Mouse (Mus musculus) cerebellum, adult 9-11 months (tissue): ENCODE results near the gene Hrh2.

Experiments
- DNase-seq: peaks from one replicate; pipeline ENCODE4 v3.0.0; 2022

Gene Hrh2

DNA sequence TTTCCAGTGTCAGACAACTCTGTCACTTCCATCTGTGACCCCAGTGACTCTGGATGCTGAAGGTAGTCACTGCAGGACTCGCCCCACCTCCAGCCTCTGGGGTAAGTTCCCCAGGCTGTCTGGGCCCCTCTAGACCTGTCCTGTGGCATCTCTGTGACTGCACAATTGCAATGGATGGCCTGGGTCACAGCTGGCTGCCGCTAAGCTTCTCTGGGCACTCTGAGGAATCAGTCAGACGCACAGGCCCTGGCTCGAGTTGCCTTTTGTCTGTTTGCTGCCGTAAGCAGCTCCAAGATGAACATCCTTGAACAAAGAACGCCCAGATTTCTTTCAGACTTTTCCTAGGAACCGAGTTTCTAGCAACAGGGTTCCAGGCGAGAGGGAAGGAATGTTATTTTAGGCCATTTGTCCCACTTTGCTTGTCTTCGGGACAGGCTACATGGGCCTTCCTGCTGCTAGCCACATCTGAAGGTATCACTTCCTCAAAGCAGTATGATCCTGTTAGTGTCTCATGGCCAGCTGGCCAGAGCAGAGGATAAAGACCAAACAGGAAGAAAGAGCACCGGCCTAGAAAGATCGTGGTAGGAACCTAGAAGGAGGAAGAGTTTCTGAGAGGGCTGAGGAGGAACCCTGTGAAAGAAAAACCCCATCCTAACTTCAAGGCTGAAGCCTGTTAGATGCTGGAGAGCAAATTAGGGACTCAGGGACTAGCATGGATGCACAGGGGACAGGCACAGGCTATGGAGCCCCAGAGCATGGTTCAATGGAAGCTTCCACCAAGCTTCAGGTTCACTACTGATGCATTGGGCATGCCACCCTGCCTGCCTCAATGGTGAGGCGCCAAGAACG is 31.2 kb downstream of the Hrh2 start:
- DNase-seq = no peak

DNA sequence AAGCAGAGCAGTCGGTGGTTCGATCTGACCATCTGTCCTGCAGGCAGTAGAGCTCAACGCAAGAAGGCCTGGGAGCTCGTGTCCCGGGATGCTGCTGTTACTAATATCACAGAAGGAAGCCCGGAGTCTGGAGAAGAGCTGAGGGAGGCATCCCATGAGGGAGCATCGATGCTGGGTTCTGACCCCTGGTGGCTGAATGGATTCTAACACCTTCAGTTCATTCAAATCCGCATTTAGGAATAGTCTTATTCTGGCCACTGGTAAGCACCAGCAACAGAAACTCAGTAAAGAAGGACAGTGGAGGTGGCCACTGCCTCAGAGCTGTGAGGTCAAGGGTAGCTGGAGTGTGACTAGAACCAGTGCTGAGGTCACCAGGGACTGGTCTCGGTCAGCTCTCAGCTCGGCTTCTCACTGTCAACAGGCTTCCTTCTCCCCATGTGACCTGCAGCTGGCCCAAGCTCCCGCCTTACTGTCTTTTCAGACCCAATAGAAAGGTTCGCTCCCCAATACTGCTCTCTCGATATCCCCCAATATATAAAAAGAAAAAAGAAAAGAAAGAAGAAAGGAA is 36.1 kb downstream of the Hrh2 start:
- peak; percentile 41 for DNase-seq

DNA sequence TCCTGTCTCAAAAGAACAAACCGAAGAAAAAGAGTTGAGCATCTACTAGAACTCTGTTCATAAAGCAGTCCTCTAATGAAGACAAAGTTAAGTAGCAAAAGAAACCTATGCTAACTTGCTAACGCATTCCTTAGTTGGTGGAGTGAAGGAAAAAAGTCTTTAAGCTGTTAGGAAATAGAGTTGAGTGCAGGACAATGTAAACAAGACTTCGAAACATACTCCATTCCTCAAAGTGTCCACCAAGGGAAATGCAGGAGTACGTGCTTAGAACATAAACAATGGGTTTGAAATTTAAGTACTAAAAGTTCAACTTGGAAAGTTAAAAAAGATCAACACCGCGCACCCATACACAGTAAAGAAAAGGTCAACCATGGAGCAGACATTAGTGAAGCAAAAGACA is 38.2 kb downstream of the Hrh2 start:
- DNase-seq = no peak

DNA sequence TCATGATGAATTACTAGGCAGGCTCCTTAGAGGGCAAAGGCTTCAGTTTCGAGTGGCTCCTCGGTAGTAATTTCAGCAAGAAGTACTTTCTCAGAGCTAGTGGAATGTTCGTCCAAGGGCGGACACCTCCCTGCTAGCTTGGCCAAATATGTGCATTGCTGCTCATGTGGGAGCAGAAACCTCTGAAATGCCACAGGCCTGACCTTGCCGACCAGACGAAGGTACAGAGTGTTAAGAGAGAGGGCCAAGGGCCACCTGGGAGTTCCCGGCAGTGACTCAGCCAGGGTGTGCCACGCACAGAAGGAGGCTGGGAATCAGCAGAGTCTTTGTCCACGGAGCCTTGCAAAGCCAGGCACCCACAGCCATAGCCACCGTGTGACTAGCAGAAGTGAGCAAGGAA is 39.9 kb downstream of the Hrh2 start:
- DNase-seq = no peak

DNA sequence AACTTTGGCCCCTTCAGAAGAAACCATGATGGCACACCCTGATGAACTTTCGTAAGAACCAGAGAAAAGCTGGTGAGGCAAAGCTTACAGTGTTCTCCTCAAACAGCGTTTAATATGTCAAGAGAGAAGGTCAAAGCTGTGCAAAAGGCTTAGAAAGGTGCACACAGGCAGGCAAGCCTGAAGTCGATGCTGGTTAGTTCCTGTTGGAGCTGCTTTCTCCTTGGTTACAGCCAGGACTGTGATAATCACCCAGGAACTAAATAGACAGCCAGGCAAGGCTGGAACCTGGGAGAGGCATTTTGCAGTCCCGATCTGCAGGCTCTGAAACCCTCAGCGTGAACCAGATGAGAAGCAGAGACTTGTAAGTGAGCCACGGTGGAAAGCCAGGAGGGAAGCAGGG is 45.6 kb downstream of the Hrh2 start:
- no peak for DNase-seq

DNA sequence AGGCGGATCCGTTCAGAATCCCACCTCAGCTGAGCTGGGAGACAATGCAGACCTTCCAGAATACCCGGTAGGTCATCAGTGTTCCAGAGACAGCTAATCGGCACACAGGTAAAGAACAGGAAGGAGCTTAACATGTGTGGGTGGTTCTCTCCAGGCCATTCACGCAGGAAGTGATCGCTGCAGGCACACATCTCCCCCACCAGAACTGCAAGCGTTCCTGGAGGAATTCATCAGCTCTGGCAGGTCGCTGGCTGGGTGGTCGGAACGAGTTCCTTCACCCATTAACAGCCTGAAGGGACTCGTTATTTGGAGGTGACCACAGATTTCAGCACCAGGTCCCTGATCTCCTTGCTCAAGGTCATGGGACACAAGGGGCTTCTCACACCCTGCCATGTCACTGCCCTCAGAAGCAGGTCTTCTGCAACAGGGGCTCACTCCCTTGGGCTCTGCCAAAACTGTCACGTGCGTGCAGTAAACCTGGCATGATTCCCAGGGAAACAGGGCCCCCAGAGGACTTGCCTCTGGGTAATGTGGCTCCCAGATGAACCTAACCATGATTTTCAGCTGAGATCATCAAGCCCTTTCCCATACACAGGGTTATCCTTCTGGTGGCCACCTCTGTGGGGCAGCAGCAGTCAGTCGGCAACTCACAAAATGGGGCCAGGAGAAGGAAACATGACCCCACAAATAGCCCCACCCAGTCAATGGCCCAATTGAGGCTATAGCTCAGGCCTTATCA is 46.8 kb downstream of the Hrh2 start:
- no peak for DNase-seq

DNA sequence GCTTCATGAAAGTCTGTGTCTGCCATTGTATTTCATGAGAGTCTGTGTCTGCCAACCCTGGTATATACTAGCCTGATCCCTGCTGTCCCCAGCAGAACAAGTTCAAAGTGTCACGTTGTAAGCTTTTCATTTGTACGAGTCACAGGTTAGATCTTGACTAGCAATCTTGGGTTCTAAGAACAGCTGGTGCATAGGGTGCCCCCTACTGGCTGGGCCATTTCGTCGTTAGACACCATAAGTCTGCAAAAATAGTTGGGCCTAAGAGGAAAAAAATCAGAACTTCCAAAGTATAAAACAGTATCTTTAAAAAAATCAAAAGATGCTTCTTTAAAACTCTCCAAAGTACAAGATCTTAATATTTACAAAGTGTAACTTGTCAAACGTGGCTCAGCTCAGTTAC is 50.5 kb downstream of the Hrh2 start:
- no peak for DNase-seq

DNA sequence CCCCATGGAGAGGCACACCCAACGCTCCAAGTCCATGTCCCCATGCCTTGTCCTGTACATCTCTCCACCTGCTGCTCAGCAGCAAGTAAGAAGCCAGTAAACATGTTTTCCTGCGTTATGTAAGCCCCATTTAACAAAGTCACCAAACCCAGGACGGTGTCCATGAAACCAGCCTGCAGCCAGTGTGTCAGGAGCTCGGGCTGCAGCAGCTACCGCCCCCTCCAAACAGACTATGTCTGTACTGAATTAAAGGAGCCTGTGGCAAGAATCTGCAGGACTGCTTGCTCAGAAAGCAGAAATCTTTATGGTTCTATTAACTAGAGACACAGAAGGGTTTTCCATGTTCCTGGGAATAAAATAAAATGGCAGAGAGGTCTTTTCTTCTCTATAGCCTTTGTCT is 53.3 kb downstream of the Hrh2 start:
- no peak for DNase-seq

DNA sequence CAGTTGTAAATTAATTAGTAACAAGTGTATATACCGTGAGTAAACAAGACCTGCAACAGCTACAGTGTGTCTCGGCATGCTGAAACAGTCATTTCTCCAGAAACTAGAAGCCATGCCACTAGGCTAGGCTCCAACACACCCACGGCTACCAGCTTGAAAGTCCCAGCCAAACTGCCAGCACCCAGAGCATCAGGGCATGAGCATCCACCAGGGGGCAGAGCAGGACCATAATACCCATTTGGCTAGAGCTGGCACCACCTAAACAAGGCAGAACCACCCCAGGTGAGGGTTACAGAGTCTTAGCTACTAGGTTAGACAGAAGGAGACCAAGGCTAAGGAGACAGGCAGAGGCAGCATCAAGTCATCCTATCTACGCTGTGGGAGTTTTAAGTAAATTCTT is 55.6 kb downstream of the Hrh2 start:
- peak; percentile 92 for DNase-seq

DNA sequence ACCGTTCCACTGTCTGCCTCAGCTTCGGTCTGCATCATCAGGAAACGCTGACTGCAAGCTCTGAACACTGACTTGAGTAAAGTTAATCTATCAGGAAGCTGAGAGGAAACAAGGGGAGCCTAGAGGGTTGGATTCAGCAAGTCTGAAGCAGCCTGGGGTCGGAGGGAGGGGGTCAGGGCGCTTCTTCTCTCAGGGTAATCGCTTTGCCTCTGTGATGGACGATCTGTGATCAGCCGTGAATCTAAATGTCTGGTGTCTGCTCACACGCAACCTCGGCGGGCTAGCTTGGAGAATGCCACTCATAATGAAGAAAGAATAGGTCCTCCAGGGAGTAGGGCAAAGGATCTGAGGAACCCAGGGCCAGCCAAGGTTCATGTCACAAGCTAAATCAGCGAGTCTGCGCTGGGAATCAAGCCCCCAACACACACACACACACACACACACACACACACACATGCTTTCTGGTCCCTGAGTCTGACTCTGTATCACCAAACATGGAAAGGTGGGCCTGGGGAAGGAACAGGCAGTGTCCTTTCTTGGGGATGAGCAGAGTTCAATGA is 56.6 kb downstream of the Hrh2 start:
- DNase-seq = peak; percentile 36

DNA sequence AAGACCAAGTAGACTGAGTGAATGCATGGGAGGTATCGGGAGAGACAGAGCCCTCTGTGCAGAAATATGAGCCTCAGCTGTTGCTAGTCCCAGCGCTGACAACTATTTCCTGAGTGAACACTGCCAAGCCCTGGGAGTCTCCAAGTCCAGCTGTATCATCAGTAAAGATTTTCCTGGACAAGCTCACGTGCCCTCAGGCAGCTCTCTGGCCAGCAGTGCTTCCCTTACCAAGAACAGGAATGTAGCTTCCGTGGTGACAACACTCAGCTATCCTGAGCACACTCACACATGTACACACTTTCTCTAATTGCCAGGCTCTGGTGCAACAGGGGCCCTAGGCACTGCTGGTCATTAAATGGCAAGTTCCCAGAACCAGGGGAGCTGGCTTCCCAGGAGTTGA is 57.1 kb downstream of the Hrh2 start:
- DNase-seq = no peak

DNA sequence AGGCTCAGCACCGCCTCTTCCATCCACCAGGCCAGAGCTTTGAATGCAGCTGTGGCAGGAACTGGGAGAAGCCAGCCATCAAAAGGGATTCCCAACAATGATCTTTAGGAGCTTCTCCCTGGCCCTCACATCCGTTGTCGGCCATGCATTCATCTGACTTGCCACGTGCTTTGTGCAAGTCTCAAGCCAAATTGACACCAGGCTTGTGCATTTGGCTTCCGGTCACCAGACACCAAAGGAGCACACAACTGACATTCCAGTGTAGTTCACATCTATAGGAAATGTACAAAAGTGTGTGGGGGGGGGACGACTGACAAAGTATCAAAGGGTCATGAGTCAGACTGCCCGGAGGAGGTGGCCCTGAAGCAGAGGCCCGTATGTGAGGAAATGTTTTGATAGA is 58.4 kb downstream of the Hrh2 start:
- DNase-seq = no peak

DNA sequence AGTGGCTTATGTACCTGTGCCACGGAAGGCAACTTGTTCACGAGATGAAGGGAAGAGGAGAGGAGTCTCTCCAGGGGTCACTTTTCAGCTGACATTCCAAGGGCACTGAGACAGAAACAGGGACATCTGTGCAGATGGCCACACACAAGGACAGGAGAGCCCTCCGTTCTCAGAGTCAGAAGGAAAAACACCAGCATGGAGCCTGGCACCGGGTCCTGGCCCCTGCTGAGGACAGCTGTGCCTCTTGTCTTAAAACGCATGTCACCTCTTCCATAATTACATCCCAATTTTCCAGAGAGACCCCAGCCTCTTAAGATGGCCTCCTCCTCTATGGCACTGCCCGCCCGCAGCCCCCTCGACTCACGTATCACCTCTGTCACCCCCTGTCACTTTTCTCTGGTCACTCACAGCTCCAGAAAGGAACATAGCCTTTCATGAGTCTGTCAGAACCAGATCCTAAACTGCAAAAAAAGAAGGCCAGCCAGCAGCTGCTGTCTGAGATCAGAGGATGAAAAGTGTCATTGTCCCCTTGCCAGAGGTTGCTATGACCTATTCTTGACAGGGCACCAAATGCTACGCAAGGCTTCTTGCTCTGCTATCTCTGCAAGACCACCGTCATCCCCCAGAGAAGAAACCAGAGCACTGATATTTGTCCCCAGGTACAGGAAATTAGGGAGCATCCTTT is 59.8 kb downstream of the Hrh2 start:
- DNase-seq = no peak

DNA sequence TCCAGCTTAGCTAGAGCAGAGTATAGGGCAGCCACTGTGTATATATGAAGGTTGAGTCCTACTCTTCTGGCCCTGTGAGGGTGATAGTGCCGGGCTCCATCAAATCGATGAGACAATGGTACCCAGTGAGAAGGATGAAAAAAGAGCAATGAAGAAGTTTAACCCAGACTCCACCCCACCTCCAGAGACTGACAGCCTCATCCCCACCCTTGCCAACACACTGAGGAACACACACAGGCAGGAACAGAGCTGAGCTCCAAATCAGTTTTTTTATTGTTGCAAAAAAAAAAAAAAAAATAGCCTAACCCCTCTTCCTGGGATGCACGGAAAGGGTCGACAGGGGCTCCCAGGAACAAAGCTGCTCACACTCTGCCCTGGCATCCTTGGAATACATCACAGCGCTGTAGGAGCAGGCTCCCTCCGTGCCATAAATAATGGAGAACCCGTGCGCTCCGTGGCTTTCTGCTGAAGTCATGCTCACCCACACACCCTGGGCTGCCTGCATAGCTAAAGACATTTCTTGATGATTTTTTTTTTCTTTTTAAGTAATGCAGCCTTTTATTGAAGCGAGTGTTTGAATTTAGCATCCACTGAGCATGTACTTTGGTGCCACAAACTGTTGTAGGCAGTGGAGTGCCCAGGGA is 65.8 kb downstream of the Hrh2 start:
- DNase-seq = no peak

DNA sequence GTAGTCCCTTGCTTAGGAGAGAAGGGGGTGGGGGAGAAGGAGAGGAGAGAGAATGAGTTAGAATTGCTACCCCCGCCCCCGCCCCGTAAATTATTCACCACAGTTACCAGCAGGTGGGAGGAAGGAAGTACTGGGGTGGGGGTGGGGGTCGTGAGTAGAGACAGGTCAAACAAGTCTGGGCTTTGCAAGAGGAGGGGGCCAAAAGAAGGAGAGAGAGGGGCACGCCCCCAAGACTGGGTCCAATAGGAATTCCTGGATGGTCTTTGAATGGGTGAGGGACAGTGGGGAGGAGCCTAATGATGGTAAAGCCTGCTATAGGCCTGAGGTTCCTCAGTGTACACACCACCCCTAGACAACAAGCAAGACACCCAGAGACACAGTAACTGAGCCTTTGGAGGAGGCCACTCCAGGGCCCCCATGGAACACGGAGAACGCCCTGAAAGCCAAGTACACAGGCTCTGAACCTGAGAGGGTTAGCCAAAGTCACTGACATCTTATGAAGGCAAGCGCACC is 66.4 kb downstream of the Hrh2 start:
- no peak for DNase-seq

DNA sequence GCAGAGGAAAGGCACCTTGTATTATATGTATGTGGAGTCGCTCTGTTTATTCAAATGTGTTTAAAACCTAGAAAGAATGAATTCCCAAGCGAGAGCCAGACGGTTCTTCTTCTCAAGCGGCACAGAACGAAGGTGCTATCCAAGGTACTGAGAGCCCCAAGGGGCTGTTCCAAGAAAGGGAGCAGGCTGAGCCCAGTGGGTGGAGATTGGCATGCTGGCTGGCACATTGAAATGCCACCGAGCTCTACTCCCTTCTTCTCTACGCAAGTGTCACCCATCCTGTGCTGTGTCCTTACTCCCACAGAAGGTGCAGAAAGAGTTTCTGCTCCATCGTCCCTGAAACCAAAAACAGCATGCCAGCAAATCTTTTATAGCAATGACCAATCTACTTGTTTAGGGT is 68.4 kb downstream of the Hrh2 start:
- DNase-seq = no peak

DNA sequence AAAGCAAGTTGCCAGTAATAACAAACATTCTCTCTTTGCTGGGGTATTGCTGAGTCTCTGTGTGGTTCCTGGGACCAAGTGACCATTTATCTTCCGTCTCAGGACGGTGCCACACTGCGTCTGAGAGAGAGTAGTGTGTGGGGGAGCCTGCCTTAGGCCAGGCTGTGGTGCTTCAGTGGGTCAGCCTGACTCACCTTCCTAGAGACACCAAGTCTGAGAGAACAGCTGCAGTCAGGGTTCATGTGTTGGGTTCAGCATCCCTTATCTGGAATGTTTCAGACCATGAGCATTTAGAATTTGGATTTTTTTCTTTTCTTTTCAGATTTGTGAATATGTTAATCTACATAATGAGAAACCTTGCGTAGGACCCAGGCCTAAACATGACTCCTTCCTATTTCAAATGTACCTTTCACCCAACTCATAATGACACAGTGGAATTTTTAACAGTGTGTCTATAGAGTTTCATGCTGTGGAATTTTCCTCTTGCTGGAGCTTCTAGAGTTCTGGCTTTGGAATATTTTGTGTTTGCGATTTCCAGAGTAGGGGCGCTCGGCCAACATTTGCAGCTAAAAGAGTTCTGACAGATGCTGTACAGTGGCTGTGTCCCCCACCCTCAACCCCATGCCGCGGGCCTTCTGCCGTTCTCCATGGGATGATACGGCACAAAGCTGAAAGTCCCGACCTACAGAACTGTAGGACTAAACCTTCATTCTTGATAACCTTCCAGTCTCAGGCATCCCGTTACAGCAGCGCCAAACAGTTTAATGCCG is 71.0 kb downstream of the Hrh2 start:
- no peak for DNase-seq

DNA sequence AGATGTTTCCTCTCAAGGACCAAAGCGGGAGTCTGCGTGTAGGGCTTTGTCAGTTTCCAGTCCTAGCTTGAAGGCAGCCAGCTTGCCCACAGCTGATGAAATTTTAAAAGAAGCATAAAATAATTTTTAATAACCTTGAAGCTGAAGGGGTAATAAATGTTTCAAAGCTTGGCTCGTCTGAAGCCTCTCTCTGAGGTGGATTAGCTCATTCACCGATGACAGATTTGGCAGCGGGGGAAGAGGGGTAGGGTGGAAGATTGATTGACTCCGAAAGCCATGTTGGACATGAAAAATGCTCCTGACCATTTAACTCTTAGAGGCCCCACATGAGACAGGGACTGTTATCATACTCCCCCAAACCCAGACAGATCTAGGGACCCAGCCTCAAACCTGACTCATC is 71.7 kb downstream of the Hrh2 start:
- no peak for DNase-seq

DNA sequence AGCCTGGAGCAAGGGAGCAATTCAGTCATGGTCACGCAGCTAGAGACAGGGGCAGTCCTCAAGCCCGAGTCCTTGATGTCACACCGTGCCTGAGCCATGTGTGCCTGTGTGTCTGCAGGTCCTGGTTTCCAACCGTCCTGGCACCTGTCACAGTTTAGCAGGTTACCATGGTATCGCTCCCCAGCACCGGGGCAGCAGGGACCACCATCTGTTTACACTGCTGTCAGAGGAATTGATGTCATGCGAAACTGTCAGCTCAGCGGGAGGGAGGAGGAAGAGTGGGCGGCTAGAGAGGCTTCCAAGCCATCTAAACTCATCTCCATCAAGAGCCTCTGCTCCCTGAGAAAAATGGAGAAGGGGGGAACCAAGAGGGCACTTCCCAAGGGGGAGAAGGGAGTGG is 74.5 kb downstream of the Hrh2 start:
- peak; percentile 98 for DNase-seq

DNA sequence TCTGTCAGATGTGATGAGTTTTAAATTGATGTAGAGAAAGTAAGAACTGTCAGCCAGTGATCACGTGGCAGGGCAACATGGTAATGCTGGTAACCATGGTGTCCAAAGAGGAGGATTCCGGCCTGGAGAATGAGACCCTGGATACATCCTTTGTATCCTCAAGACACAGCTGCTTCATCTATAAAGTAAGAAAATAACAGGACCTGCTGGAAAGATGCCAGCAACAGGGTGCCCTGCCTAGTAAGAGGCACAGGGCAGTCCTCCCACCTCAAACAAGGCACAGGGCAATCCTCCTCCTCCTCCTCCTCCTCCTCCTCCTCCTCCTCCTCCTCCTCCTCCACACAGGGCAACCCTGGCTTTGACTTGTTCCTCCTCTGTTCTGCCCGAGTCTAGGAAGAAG is 77.2 kb downstream of the Hrh2 start:
- DNase-seq = peak; percentile 60

DNA sequence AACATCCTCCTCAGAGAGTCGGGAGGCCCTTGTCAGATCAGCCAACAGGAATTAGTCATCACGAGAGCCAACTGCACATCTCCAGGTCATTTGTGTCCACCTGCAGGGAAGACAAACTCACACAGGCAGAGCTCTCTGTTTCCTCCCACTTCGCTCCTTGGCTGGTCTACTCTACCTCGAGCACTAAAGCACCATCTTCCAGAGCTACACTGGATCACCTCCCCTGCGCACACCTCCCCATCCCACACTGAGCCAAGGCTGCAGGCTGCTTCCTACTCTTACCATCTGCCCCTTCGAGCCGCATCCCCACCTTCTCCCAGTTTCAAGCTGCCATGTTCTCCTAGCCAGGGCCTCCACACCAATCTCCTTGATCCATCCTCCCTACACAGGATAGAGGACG is 77.7 kb downstream of the Hrh2 start:
- DNase-seq = peak; percentile 85

DNA sequence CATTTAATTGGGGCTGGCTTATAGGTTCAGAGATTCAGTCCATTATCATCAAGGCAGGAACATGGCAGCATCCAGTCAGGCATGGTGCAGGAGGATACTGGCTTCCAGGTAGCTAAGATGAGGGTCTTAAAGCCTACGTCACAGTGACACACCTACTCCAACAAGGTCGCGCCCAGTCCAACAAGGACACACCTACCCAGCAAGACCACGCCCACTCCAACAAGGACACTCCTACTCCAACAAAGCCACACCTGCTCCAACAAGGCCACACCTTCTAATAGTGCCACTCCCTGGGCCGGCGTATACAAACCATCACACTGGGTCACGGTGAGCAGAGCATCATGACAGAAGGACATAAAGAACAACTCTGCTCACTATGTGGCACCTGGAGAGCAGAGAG is 80.1 kb downstream of the Hrh2 start:
- DNase-seq = no peak
